Mouse (Mus musculus) embryo, embryonic 11.5 days (tissue): ENCODE data around the gene Fbln2.
"Not testable (repeated sequence)": the region's sequence is repeated elsewhere in the genome, so short reads cannot be mapped to it uniquely, and the experiment has no call there.

Experiments used
- DNase-seq: peaks from one replicate; pipeline ENCODE4 v3.0.0-alpha.2; 2012; ENCODE audit warnings: low read depth, low spot score

The Fbln2 gene

DNA sequence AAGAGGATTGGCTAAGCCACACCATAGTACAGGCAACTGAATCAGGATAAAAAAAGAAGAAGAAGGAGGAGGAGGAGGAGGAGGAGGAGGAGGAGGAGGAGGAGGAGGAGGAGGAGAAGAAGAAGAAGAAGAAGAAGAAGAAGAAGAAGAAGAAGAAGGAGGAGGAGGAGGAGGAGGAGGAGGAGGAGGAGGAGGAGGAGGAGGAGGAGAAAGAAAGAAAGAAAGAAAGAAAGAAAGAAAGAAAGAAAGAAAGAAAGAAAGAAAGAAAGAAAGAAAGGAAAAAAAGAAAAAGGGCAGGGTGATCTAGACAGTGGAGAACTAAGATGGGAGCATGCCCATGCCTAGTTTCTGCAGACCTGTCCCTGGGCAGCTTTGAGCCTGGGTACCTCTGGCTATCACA, at the start of gene Fbln2:
Fbln2 (plus strand) TSS at position 301 of the 400 bp plus-strand sequence.
- DNase-seq: not testable (repeated sequence)

DNA sequence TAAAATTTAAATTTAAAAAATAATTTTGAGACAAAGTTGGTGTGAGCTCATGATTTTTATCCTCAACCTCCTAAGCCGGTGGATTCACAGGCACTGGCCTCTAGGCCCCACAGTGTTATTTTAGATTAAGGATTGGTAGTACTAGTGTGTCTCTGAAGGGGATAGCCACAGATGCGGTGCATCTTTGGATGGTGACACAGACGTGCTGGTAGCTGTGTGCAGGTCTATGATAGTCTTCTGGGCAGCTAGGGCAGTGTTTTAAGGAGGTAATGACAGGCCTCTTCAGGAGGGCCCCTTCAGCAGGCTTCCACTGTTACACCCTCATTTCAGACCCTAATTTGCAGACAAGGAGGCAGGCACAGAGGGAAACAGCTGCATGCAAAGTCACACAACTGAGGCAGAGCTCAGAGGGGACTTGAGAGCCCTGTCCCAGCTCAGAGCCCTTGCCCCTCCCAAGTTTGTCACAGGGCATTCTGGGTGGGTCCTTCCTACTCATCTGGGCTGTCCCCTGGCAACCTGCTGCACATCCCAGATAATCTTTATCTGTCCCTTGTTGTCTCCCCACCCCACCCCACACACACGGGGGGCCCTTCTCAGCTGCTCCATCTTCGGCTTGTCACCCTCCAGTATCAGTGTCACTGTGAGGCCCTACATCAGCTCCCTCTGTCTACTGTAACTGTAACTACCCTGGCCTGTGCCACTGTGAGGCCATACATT, 48.9 kb upstream of the Fbln2 start:
- no peak for DNase-seq

DNA sequence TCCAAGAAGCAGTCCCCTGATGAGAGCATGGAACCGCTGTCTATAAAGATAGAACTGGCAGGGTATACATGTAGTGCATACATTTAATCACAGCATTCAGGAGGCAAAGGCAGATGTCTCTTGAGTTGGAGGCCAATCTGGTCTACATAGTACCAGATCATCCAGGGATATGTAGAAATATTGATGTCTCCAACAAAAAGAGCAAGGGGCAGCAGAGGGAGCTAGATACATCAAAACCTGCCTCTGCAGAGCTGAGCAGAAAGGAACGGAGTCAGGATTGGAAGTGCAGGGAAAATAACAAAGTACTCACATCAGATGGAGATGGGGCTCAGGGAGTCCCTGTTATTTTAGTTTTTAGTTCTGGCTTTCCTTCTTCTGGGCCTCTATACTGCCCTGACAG, 47.7 kb upstream of the Fbln2 start:
- no peak for DNase-seq

DNA sequence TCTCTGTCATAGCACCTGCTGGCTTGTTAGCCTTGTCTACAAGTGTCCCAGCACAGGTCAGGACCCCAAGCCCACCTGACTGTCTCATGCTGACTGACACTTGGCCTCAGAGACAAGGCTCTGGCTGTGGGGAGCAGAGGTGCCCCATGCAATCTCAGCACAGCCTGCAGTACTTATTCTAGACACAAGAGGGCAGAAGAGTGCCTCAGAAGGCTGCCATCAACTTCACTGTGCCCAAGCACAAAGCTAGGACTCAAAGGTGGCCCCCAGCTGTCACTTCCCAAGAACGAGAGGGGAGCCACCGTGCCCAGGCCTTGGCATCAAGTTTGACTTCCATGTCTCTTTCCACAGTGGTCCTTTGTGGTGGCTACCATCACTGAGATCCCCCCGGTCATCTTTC, 47.0 kb upstream of the Fbln2 start:
- peak; percentile 60 for DNase-seq

DNA sequence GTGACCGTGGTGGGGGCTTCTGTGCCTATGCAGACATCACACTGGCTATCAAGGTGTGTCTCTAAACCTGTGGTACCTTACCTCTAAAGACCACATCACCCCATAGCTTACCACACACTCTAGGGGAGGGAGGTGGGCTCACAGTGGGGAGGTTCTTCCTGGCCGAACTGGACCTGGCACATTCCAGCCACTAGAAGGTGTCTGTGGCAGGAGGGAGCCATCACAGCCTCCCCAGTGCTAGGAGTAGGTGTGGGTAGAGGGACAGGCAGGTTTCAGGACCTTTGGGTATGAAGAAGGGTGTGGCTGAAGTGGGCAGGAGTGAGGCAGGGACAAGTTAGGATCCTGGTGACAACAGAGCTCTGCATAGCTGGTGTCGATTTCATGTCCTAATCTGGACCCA, 44.4 kb upstream of the Fbln2 start:
- no peak for DNase-seq

DNA sequence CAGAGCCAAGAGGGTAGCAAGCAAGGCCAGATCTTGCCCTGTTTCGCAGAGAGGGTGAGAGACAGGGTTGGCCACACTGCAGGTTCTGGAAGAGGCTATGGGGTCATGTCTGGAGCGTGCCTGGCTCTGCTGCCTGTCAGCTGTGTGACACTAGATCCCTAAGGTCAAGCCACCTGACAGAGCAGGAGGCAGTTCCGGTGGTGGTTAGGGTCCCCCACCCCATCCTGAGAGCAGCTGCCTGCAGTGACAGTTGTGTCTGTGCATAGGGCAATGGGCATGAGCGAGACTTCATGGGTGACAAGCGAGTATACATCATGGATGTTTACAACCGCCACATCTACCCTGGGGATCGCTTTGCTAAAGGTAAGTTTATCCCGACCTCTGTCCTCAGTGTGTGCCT, 43.1 kb upstream of the Fbln2 start:
- no peak for DNase-seq

DNA sequence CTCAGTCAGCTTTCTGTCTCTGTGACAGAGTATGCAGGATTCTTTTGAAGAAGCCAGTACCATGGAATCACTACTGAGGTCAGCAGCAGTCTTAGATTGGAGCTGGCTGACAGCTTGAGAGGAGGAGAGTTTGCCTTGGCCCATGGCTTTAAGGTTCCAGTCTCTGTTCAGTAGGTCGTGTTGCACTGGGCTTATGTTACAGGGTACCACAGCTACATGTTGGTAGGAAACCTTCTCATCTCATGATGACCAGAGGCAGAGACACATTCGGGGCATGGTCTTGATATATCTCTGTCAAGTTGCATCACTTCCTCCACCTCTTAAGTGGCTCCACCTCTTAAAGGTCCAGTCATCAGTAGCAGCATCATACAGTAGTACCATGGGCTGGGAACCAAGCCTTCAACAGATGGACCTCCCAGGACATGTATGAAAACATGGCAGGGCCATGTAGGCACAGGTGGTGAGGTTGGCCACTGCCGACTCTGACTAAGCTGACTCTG, 40.8 kb upstream of the Fbln2 start:
- DNase-seq: no peak

DNA sequence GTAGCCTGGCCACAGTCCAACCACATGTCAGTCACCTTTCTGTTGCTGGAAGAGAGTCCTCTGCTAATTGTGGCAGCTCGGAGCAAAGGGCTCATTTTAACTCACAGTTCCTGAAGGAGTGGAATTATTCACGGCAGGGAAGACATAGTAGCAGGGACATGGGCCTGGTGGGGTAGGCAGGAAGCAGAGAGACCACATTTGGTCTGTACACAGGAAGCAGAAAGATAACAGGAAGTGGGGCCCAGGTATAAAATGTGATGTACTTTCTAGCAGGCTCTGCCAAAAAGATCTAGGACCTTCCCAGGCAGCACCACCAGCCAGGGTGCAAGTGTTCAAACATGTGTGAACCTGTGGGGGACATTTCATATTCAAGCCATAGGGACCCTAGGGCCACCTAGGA, 39.9 kb upstream of the Fbln2 start:
- DNase-seq: no peak

DNA sequence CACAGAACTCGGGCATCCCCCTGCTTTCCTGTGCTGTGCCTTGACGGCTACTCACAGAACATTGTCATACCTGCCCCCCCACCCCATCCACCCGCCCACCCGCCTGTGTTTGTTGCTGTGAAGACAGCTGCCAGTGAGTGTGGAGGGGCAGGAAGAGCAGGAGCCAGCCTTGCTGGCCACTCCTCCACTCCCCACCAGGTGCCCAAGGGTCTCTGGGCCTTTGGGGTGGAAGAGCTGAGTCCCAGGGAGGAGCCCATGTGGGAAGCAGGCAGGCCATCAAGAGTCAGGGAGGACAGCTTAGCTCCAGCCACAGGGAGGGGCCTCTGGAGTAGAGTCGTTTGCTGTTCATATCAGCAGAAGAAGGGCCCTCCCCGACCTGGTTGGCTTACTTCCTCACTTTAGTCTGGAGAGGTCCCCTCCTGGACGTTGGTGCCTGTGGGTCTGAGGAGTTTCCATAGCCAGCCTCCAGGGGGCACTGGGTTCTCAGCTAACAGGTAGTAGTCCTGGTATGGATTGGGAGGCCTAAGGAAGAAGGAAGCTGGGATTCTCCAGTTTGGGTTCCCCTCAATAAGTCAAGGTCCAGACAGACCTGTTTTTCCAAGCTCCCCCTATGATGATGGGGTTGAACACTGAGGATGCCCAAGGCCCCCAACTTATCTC, 38.9 kb upstream of the Fbln2 start:
- DNase-seq: no peak

DNA sequence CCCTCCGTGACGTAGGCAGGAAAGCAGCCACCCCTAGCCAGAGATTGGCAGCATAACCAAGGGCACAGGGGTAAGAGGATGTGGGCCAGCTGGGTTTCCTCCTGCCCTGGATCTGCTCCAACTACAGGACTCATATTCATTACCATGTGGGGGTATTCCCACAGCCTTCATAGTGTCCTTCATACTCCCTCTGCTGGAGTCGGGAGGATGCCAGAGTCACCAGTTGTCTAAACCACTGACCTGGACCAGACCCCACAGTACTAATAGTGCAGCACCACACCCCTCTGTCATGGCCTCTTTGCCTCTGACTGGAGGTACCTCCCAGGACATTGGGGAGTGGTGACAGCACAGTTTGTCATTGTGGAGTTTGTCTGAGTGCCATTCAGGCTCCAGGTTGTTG, 38.0 kb upstream of the Fbln2 start:
- DNase-seq: no peak

DNA sequence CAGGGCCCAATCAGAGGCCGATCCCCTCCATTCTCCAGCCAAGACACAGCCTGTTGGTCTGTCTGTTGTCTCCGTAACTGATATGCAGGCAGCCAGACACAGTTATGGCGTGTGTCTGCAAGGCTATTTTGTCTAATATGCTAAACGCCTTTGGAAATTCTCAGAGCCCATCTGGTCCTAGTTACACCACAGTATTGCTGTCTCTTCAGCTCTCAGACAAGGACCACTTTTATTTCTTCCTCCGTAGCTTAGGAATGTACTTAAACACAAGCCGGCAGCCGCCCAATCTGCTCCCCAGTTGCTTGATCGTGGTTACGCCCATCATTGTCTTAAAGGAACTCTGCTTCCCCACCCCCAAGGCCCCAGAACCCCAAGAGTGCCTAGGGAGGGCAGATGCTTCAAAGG, 31.5 kb upstream of the Fbln2 start:
- DNase-seq: no peak

DNA sequence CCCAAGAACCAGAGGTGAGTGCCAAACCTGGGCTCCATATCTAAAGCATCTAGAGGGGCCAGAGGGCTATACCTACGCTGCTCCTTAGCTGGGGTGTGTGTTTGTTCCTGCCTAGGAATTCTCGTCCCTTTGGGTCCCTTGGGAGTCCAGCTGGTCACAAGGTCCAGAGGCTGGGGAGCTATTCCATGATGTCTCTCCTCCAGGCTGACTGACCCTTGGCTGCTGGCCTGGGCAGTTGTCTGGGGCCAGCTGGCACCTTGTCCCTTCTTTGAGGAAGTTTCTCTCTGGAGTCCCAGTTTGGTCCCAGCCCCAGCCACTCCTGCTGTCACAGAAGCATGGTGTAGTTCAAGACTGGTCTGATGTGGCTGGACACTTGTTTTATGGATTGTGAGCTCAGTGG, 30.9 kb upstream of the Fbln2 start:
- DNase-seq: no peak

DNA sequence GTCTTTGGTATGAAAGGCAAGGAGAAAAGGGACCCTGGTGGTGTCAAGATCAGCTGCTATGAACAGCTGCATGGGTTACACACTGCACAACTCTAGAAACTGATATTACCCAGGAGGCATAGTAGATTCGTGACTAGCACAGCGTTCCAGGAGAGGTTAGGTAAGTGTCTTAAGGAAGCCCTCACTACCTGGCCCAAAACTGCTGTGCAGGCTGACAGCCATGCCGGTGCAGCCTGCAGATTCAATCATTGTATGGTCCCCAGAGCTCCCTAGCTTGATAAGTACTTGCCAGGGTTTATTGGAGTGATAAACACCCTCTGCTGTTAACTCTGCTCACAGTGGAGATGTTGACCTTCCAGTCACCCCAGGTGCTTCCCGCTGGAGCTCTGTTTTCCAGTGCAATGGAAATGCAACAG, 30.2 kb upstream of the Fbln2 start:
- no peak for DNase-seq

DNA sequence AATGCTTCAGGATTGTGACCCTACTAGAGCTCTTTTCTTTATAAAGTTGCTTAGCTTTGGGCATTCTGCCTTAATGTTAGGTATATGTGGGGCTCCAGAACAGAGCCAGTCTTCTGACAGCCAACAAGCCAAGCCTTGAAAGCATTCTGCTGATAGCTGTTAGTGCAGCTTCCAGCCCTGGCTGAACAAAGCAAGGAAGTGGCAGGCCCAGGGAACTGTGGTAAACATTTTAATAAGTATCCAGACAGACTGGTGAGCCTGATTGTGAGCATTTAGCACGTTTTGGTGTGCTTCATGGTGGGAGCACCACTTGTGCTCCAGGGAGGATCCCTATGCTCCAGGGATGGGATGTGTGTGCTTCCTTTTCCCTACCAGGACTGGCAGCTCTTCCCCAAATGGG, 29.2 kb upstream of the Fbln2 start:
- no peak for DNase-seq

DNA sequence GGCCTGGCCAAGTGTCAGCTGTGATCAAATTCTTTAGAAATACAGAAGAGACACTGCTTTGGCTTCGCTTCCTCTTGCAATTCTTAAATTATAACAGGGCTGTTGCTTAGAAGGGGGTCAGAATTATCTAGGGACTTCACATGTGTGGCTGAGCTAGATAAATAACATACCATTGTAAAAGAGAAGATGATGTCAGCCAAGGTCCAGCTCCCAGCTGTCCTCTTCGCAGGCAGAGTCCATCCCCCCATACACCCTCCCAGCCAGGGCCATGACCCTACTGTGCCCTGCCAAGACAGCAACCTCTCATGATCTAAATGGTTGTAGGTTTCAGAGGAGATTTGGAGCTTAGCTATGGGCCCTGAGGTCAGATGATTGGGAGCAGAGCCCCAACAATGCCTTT, 28.3 kb upstream of the Fbln2 start:
- DNase-seq: no peak

DNA sequence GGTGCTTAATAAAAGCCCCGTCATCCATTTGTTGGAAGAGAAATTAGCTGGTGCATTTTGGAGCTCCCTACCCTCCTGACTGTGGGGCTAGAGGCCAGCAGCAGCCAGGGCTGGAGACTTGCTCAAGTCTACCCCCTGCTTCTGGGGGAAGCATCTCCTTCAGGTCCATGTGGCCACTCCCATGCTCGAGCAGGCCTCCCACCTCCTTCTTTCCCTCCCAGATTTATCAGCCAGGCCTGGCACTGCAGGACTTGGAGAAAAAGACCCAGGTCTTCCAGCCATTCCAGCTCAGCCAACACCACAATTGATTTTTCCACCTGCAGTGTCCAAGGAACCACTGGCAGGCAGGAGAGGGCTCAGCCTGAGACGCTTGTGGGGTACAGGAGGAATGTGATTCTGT, 27.5 kb upstream of the Fbln2 start:
- no peak for DNase-seq

DNA sequence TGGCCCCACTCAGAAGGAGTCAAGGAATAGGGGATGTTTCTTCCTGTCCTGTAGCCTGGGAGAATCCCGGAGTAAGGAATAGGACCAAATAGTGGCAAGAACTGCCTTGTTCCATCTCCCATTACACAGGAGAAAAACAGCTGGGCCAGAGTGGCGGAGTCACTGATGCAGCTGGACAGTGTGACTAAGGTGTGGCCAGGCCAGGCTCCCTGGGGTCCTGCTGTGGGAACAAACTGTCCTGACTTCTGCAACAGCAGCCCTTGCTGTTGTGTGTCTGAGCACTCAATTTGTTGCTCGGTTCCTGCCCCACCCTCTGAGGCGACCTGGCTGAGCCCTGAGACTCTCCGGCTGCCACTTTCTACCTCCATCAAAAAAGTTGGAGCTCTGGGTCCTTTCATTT, 26.8 kb upstream of the Fbln2 start:
- DNase-seq: no peak

DNA sequence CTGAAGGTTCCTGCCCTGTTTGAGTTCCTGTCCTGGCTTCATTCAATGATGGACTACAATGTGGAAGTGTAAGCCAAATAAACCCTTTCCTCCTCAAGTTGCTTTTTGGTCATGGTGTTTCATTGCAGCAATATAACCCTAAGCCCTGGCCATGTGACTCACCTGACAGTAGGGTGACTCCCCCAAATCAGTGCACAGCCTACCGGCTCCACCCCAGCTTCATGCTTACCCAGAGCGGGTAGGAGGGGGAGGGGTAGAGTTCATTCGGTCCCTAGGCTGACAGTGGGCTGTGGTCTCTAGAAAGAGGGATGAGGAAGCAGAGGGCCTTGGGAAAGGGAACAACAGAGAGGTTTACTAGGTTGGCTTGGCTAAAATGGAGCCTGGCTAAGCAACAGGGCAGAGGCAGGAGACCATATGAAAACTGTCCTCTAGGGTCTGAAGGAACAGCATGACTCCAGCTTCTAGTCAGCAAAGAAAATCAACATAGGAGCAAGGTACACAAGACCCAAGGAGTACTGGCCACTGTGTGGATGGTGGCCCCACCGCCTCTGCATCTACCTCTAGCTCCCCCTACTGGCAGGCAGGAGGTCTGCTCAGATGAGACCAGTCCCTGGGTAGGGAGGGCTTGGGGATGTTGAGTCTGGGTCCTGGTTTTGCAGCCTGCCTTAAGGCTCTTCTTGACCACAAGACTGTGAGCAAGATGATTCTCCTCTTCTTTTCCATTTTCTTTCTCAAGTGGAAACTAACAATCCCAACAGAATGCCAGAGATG, 25.9 kb upstream of the Fbln2 start:
- no peak for DNase-seq

DNA sequence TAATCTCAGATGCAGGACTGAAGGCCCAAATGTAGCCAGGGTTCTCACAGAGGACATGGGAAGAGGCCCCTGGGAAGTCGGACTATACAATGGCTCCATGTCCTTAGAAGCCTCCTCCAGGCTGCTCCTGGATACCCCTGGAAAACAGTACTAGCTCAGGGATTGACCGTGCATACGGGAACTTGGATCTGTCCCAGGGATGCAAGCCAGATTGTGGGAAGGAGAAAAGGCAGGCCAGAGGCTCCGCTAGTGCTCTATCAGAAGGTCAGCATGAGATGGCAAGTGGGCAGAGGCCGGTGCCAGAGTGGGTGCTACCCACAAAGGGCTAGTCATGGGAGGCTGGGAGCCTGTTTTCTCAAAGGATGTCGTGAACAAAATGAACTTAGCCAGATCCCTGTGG, 25.3 kb upstream of the Fbln2 start:
- no peak for DNase-seq

DNA sequence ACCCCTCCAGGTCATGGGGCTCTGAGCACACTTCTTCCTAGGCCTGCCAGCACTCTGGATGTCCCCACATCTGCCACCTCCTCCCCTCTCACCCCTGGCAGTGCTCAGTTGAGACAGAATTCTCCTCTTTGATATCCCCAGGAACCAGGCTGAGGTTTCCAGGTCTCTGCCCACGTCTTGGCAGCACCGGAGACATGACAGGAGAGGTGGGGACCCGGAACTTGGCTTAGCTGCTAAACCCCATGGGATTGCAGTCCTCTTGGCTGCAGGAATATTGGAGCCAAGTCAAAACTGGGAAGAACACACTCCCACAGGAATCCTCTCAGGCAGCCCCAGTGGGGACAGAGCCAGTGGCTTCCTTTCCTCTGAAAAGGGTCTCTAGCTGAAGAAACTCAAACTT, 24.4 kb upstream of the Fbln2 start:
- DNase-seq: no peak

DNA sequence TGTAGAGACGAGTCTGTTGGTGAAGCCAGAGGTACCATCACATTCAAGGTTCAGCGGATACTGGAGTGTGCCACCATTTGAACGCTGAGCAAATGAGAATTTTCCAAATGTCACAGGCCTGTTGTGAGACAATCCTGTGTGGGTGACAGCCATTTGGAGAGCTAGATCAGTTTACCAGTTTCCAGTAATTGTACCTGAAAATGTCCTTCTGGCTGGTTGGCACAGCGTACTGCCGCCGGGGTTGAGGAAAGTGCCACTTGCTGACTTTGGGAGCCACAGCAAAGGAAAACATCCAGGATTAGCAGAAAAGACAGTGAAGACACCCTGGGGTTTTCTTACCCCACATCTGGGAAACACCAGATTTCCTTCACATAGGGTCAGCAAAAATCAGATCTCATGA, 22.3 kb upstream of the Fbln2 start:
- no peak for DNase-seq

DNA sequence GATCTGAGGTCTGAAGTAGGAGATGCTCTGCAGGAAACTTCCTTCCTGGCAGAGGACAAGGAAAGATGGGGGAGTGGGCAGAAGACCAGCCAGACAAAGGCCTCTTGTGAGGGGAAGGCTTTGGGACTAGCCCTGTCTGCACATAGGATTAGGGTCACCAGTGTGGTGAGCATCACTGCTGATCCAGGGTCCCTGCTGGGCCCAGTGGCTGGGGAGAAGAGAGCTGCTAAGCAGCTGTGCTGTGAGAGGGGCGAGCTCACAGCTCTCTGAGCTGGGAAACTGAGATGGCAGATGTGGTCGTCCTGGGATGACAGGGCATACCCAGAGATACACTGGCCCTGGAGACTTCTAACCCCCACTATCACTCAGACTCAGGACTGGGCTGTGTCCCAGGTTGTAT, 20.8 kb upstream of the Fbln2 start:
- DNase-seq: no peak

DNA sequence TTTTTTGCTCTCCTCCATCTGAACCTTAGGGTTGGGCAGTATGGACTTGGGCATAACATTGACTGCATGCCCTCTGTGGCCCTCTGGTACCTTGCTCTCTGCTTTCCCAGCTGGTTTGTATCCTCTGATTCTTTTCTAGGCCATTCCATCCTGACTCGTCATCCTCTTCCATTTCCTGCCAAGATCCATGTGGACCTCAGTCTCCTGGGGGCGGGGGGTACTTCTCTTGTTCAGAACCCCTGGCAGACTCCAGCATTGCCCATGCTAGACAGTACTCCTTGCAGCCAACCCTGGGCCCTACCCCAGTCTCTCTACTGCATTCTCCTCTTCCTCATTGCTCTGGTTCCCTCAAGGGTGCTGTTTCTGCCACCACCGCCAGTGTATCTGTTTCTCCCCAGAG, 19.8 kb upstream of the Fbln2 start:
- DNase-seq: no peak
